Mouse (Mus musculus) CH12.LX (cell line): Measurements from ENCODE around the gene Eps15l1. TPM values are rescaled to one million over a fixed set of nuclear protein-coding genes. Genes with fewer than 3 reads are reported as not detected.

Experiments used
- DNase-seq: peaks from one replicate; pipeline ENCODE4 v3.0.0-alpha.2; 2013; ENCODE audit errors: extremely low read depth
- H3K27ac ChIP-seq: 2 replicates; pipeline ENCODE4 v1.5.1; 2012; ENCODE audit warnings: low read depth, mild to moderate bottlenecking, control low read depth, moderate library complexity; ENCODE audit not compliant: insufficient read depth
- H3K27me3 ChIP-seq: replicated peaks from 2 replicates; pipeline ENCODE3; 2012; ENCODE audit warnings: inconsistent platforms
- H3K36me3 ChIP-seq, 2 experiments: replicated peaks in 1 of 2; 2 replicates each; pipeline versions ENCODE3 to v1.6.1; 2012; ENCODE audit warnings: inconsistent platforms in 1 of 2, low read length in 1 of 2, mild to moderate bottlenecking in 1 of 2, mixed read lengths in 1 of 2, moderate library complexity in 1 of 2; ENCODE audit not compliant: control insufficient read depth in 1 of 2, insufficient read depth in 1 of 2
- H3K4me1 ChIP-seq, 2 experiments: 2 replicates each; pipeline ENCODE4 v1.6.1; 2012; ENCODE audit warnings: inconsistent platforms in 1 of 2, moderate library complexity in 1 of 2; ENCODE audit not compliant: insufficient read depth in 2 of 2, control insufficient read depth in 1 of 2
- H3K4me2 ChIP-seq: 2 replicates; pipeline ENCODE4 v1.6.1; 2012; ENCODE audit warnings: low read depth, mild to moderate bottlenecking, control low read depth; ENCODE audit not compliant: poor library complexity, insufficient read depth, severe bottlenecking
- H3K4me3 ChIP-seq, 3 experiments: fragments of 150-350 bp in 1 of 3; sonication (generic) in 1 of 3; replicated peaks in 1 of 3; 2 replicates each; pipeline versions ENCODE3 to v1.5.1; 2011 to 2012; ENCODE audit warnings: low read depth in 2 of 3, low read length in 2 of 3, mild to moderate bottlenecking in 2 of 3, moderate library complexity in 2 of 3, control low read depth in 1 of 3, improper control_type of control experiment in 1 of 3, inconsistent platforms in 1 of 3, mixed read lengths in 1 of 3; ENCODE audit not compliant: poor library complexity in 1 of 3
- H3K79me2 ChIP-seq: replicated peaks from 2 replicates; pipeline ENCODE4 v1.6.1; 2012; ENCODE audit warnings: mild to moderate bottlenecking, moderate library complexity; ENCODE audit not compliant: control insufficient read depth, poor library complexity, insufficient read depth, severe bottlenecking; ENCODE audit errors: extremely low read depth
- H3K9ac ChIP-seq: 2 replicates; pipeline ENCODE4 v1.6.1; 2012; ENCODE audit warnings: low read depth, mild to moderate bottlenecking, control low read depth, moderate library complexity; ENCODE audit not compliant: insufficient read depth
- H3K9me3 ChIP-seq: replicated peaks from 2 replicates; pipeline ENCODE3; 2012; ENCODE audit warnings: low read length, inconsistent platforms, mixed read lengths
- CHD1 ChIP-seq: IDR thresholded peaks from 2 replicates; pipeline ENCODE4 v1.6.1; 2012; ENCODE audit warnings: low read depth, low read length, improper control_type of control experiment, inconsistent platforms
- CHD2 ChIP-seq: IDR thresholded peaks from 2 replicates; pipeline ENCODE4 v1.6.1; 2011; ENCODE audit warnings: low read length, improper control_type of control experiment
- E2F4 ChIP-seq: IDR thresholded peaks from 2 replicates; pipeline ENCODE4 v1.6.1; 2011; ENCODE audit warnings: low read depth, low read length, improper control_type of control experiment; ENCODE audit not compliant: insufficient replicate concordance
- ETS1 ChIP-seq: conservative IDR thresholded peaks from 2 replicates; pipeline ENCODE4 v1.6.1; 2012; ENCODE audit warnings: low read depth, mild to moderate bottlenecking, inconsistent platforms, low read length, improper control_type of control experiment, moderate library complexity
- HCFC1 ChIP-seq: IDR thresholded peaks from 2 replicates; pipeline ENCODE4 v1.6.1; 2012; ENCODE audit warnings: low read depth, mild to moderate bottlenecking, inconsistent platforms, low read length, improper control_type of control experiment
- JUN ChIP-seq: IDR thresholded peaks from 2 replicates; pipeline ENCODE4 v1.6.1; 2011; ENCODE audit warnings: low read depth, mild to moderate bottlenecking, low read length, improper control_type of control experiment, moderate library complexity; ENCODE audit not compliant: insufficient read depth
- JUND ChIP-seq: conservative IDR thresholded peaks from 2 replicates; pipeline ENCODE4 v1.6.1; 2011; ENCODE audit warnings: low read depth, low read length, improper control_type of control experiment
- MAFK ChIP-seq: IDR thresholded peaks from 2 replicates; pipeline ENCODE4 v1.6.1; 2011; ENCODE audit warnings: low read length, improper control_type of control experiment; ENCODE audit not compliant: insufficient replicate concordance
- MXI1 ChIP-seq: IDR thresholded peaks from 2 replicates; pipeline ENCODE4 v1.6.1; 2011; ENCODE audit warnings: mild to moderate bottlenecking, low read depth, low read length, improper control_type of control experiment
- MYC ChIP-seq: IDR thresholded peaks from 2 replicates; pipeline ENCODE4 v1.6.1; 2011; ENCODE audit warnings: low read depth, mild to moderate bottlenecking, improper control_type of control experiment, low read length
- POLR2A ChIP-seq: IDR thresholded peaks from 2 replicates; pipeline ENCODE4 v1.6.1; 2011; ENCODE audit warnings: low read depth, mild to moderate bottlenecking, improper control_type of control experiment, low read length
- POLR2AphosphoS2 ChIP-seq: IDR thresholded peaks from 2 replicates; pipeline ENCODE4 v1.6.1; 2011; ENCODE audit warnings: low read depth, low read length, improper control_type of control experiment
- RCOR1 ChIP-seq: conservative IDR thresholded peaks from 2 replicates; pipeline ENCODE4 v1.6.1; 2012; ENCODE audit warnings: low read depth, mild to moderate bottlenecking, inconsistent platforms, low read length, improper control_type of control experiment
- SIN3A ChIP-seq: IDR thresholded peaks from 2 replicates; pipeline ENCODE4 v1.6.1; 2012; ENCODE audit warnings: low read length, improper control_type of control experiment, inconsistent platforms
- SMC3 ChIP-seq: IDR thresholded peaks from 2 replicates; pipeline ENCODE4 v1.6.1; 2011; ENCODE audit warnings: low read depth, low read length, improper control_type of control experiment
- ZC3H11A ChIP-seq: IDR thresholded peaks from 2 replicates; pipeline ENCODE4 v1.6.1; 2012; ENCODE audit warnings: low read depth, mild to moderate bottlenecking, inconsistent platforms, low read length, improper control_type of control experiment
- ZKSCAN1 ChIP-seq: IDR thresholded peaks from 2 replicates; pipeline ENCODE4 v1.6.1; 2012; ENCODE audit warnings: low read depth, inconsistent platforms, low read length, improper control_type of control experiment, borderline replicate concordance
- dilution Hi-C: fragments of 300-500 bp; cut with MboI; formaldehyde crosslinking; loops from 2 replicates; pipeline ENCODE4 v1.14.3; 2020; ENCODE audit warnings: low sequenced_read_pairs; ENCODE audit not compliant: extremely low pct_unique_long_range_greater_than_20kb, extremely low pct_ligation_motif_present
- in situ Hi-C: fragments of 300-500 bp; cut with MboI; formaldehyde crosslinking; loops from 3 replicates; pipeline ENCODE4 v1.14.3; 2019; ENCODE audit warnings: low sequenced_read_pairs, low pct_ligation_motif_present, low pct_unique_long_range_greater_than_20kb, mixed read lengths
- polyA plus RNA-seq: library from polyadenylated mRNA; unstranded; fragments of >175 nt; gene quantifications from 2 replicates; pipeline ENCODE4 v1.2.1, GENCODE M21; 2012; ENCODE audit warnings: low read depth; ENCODE audit not compliant: insufficient read length
- total RNA-seq, 2 experiments: library from RNA; depleted of rRNA; stranded (reverse); fragments of 300-350 nt in 1 of 2; fragments of >200 nt in 1 of 2; gene quantifications; 2 replicates each; pipeline ENCODE4 v1.2.3; 2012 to 2014

Eps15l1 gene
- total and polyA plus RNA-seq, 3 experiments, result 21.7 to 49.4 (median 25.6) TPM

GRCm38 (mm10) chr8:72329116-72329515, 92.1 kb downstream of the Eps15l1 start:
- dilution Hi-C loops, result no loop called here
- no peak overlapping the region for H3K4me2 ChIP-seq
- H3K4me1 ChIP-seq, result peaks cover 18 to 34% of the 10 kb centered on the region in 2 experiments

GRCm38 (mm10) chr8:72324708-72325107, 96.6 kb downstream of the Eps15l1 start:
- H3K4me3 ChIP-seq, result no peak overlapping the region
- peaks cover 2% of the 10 kb centered on the region for H3K27me3 ChIP-seq
- dilution Hi-C loops (no loop called here), in situ Hi-C loops (no loop called here)
- no peak overlapping the region for H3K4me2 ChIP-seq
- no peak for TF ChIP-seq ETS1
- no peak for TF ChIP-seq MAFK
- H3K9me3 ChIP-seq, result peaks cover 12% of the 10 kb centered on the region
- no peak overlapping the region for H3K9ac ChIP-seq
- H3K27ac ChIP-seq, result no peak overlapping the region
- no peak for DNase-seq
- H3K36me3 ChIP-seq, result peaks cover 0 to 2% of the 10 kb centered on the region in 2 experiments
- H3K4me1 ChIP-seq, result peaks cover 12 to 48% of the 10 kb centered on the region in 2 experiments
- no peaks in the 10 kb centered on the region for H3K79me2 ChIP-seq

More at GRCm38 (mm10) chr8:72329116-72329515, 92.1 kb downstream of the Eps15l1 start:
- Histone ChIP-seq H3K9me3 (no peaks in the 10 kb centered on the region), H3K4me3 (no peak overlapping the region), H3K36me3 (no peaks in the 10 kb centered on the region), H3K9ac (no peak overlapping the region), H3K27me3 (peaks cover 2% of the 10 kb centered on the region), H3K27ac (no peak overlapping the region), H3K79me2 (no peaks in the 10 kb centered on the region)
- no peak for TF ChIP-seq MXI1
- no peak for DNase-seq
- in situ Hi-C loops, result no loop called here

GRCm38 (mm10) chr8:72324036-72324706, 97.1 kb downstream of the Eps15l1 start:
- dilution Hi-C loops, result no loop called here
- no peaks in the 10 kb centered on the region for H3K79me2 ChIP-seq
- peaks cover 17% of the 10 kb centered on the region for H3K9me3 ChIP-seq
- H3K36me3 ChIP-seq, result peaks cover 0 to 2% of the 10 kb centered on the region in 2 experiments
- peaks cover 2% of the 10 kb centered on the region for H3K27me3 ChIP-seq
- in situ Hi-C loops, result no loop called here
- H3K4me3 ChIP-seq, result no peak overlapping the region
- peaks cover 12 to 43% of the 10 kb centered on the region in 2 experiments for H3K4me1 ChIP-seq
- no peak overlapping the region for H3K27ac ChIP-seq
- TF ChIP-seq RCOR1 (no peak), MAFK (no peak), MYC (no peak), HCFC1 (no peak), POLR2A (no peak), CHD2 (no peak), SMC3 (no peak), POLR2AphosphoS2 (no peak), JUN (no peak), ZKSCAN1 (no peak), ZC3H11A (no peak), CHD1 (no peak), SIN3A (no peak), JUND (no peak), E2F4 (no peak)
- DNase-seq, result no peak
- H3K4me2 ChIP-seq, result no peak overlapping the region
- H3K9ac ChIP-seq, result no peak overlapping the region
